Mouse (Mus musculus) E14TG2a.4 (cell line): Measurements from ENCODE around the gene Nap1l1.

Source experiments
- H3K27me3 ChIP-seq: 2 replicates; pipeline ENCODE4 v1.6.1; 2014; ENCODE audit warnings: low read length, control low read depth; ENCODE audit not compliant: insufficient read depth
- H3K36me3 ChIP-seq: 2 replicates; pipeline ENCODE4 v1.6.1; 2014; ENCODE audit warnings: low read length, control low read depth; ENCODE audit not compliant: insufficient read depth
- H3K4me1 ChIP-seq: replicated peaks from 2 replicates; pipeline ENCODE4 v1.6.1; 2014; ENCODE audit warnings: low read depth, low read length, control low read depth
- H3K4me3 ChIP-seq: replicated peaks from 2 replicates; pipeline ENCODE4 v1.5.1; 2014; ENCODE audit warnings: mild to moderate bottlenecking, low read length
- H3K9me3 ChIP-seq: 2 replicates; pipeline ENCODE4 v1.6.1; 2014; ENCODE audit warnings: low read length, control low read depth
- CTCF ChIP-seq: conservative IDR thresholded peaks from 2 replicates; pipeline ENCODE4 v1.5.1; 2014; ENCODE audit warnings: low read length
- NANOG ChIP-seq: IDR thresholded peaks from 2 replicates; pipeline ENCODE4 v1.6.1; 2014; ENCODE audit warnings: borderline replicate concordance, low read length, mixed read lengths
- POU5F1 ChIP-seq: IDR thresholded peaks from 2 replicates; pipeline ENCODE4 v1.6.1; 2014; ENCODE audit warnings: low read length, borderline replicate concordance

The Nap1l1 gene

GRCm38 (mm10) chr10:111527613-111528012 lies 54.6 kb downstream of the Nap1l1 start:
- H3K4me1 ChIP-seq = peaks cover 14% of the 10 kb centered on the region
- no peaks in the 10 kb centered on the region for H3K9me3 ChIP-seq
- no peak overlapping the region for H3K4me3 ChIP-seq
- peaks cover 21% of the 10 kb centered on the region for H3K27me3 ChIP-seq
- TF ChIP-seq NANOG (no peak), CTCF (no peak), POU5F1 (no peak)
- H3K36me3 ChIP-seq = no peaks in the 10 kb centered on the region

DNA sequence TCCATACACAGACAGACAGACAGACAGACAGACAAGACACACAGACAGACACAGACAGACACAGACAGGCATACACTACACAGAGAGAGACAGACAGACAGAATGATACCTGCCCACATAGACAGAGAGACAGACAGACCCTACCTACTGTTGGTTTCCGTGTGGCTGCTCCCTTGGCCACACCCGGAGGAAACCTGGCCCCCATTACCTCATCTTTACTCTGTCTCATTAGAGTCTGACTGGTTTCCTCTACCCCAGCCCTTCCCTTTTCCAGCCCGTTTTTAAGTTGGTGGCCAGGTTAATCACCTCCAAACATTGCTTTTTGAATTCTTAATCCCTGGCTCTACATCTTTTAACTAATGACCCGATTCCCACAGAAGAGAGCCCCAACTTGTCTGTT lies 55.3 kb downstream of the Nap1l1 start:
- TF ChIP-seq CTCF (no peak), NANOG (no peak), POU5F1 (no peak)
- Histone ChIP-seq H3K4me1 (peaks cover 14% of the 10 kb centered on the region), H3K4me3 (no peak overlapping the region), H3K9me3 (no peaks in the 10 kb centered on the region), H3K36me3 (no peaks in the 10 kb centered on the region), H3K27me3 (peaks cover 22% of the 10 kb centered on the region)

DNA sequence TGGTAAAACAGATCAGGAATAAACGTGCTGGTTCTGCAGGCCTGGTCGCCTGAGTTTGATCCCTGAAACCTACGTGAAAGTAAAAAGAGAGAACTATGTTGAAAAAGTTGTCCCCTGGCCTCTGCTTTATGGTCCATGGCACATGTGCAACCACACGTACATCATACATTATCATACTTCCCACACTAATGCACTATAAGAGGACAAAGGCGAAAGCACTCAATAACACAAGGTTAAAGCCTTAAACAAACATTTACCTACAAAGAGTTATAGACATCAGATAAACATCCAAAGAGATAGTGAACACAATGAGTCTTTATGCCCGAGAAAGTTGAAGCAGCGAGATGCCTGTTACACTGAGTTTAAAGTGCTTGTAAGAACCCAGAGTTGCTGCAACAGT lies 57.4 kb downstream of the Nap1l1 start:
- TF ChIP-seq CTCF (no peak), NANOG (no peak), POU5F1 (no peak)
- Histone ChIP-seq H3K4me3 (no peak overlapping the region), H3K36me3 (no peaks in the 10 kb centered on the region), H3K27me3 (peaks cover 8% of the 10 kb centered on the region), H3K9me3 (no peaks in the 10 kb centered on the region), H3K4me1 (peaks cover 5% of the 10 kb centered on the region)

DNA sequence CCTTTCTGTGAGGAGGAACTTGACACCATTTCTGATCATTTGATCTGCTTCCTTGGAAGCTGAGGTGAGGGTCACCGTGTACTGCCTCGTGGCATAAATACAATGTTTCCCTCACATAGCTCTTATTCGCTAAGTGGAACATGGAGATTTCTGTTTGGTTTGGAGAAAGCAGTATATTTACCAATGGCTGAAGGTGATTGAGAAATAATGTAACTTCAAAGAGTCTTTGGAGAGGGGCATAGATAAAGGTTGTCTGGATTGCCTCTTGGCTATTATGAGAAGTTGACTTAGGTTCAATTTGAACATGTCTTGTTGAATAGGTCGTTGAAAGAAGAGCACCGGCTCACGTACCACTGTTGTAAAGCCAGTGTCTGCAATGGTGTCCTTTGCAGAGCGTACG lies 61.7 kb downstream of the Nap1l1 start:
- Histone ChIP-seq H3K27me3 (peaks cover 8% of the 10 kb centered on the region), H3K4me1 (peaks cover 7% of the 10 kb centered on the region), H3K4me3 (no peak overlapping the region), H3K36me3 (no peaks in the 10 kb centered on the region), H3K9me3 (no peaks in the 10 kb centered on the region)
- TF ChIP-seq NANOG = no peak
- no peak for TF ChIP-seq CTCF
- no peak for TF ChIP-seq POU5F1

GRCm38 (mm10) chr10:111537410-111537809 lies 64.4 kb downstream of the Nap1l1 start:
- peaks cover 6% of the 10 kb centered on the region; the same call in 1 of the 2 replicates for H3K9me3 ChIP-seq
- H3K36me3 ChIP-seq = no peaks in the 10 kb centered on the region
- H3K27me3 ChIP-seq = peaks cover 8% of the 10 kb centered on the region
- H3K4me1 ChIP-seq = peaks cover 16% of the 10 kb centered on the region
- TF ChIP-seq NANOG = no peak
- TF ChIP-seq POU5F1 = no peak
- no peak for TF ChIP-seq CTCF
- no peak overlapping the region for H3K4me3 ChIP-seq

DNA sequence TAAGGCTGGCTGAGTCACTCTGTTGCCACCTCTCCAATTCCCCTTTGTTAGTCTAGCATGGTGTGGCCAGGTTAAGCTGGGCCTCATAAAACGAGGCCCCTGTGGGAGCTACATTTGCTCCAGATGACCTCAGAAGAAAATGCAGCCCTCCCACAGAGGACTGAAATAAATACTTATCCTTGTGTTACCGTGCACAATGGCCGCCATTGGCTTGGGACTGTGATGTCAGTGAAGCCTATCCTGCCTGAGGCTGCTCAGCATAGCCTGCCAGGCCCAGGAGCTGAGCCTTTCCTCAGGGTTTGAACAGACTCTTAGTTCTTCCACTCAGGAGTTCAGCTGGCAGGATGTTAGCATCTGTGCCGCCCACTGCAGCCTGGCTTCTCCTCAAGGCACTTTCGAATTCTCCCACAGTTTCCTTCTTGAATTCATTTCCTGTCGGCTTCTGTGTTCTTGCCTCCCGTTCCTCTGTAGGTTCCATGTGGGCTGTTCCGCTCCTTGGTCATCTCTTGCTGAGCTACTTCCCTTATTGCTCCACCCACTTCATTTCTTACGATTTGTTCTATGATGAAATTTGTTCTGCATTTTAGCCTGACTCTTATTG lies 66.8 kb downstream of the Nap1l1 start:
- H3K27me3 ChIP-seq = peaks cover 6% of the 10 kb centered on the region; the same call in 1 of the 2 replicates
- no peaks in the 10 kb centered on the region for H3K36me3 ChIP-seq
- H3K4me3 ChIP-seq = no peak overlapping the region
- no peak for TF ChIP-seq POU5F1
- no peak for TF ChIP-seq CTCF
- no peak for TF ChIP-seq NANOG
- peaks cover 23% of the 10 kb centered on the region for H3K4me1 ChIP-seq
- H3K9me3 ChIP-seq = peaks cover 6% of the 10 kb centered on the region; the same call in 1 of the 2 replicates

DNA sequence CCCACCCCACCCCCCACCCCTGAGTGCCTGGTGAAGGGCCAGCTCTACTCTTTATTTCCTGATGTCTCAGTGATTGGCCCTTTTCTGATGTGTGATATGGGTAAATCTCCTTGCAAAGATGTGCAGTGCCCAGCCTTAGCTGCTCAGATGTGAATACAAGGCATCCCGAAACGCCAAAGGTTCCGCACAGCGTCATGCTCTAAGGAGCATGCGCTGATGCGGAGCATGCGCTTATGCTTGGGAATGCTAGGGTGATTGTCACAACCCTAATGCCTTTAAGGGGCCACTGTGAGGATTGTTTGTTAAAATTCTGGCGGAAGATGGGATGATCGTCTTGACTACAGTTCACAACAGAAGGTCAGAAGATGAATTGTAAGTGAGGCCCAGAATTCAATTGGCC lies 67.7 kb downstream of the Nap1l1 start:
- peaks cover 27% of the 10 kb centered on the region for H3K4me1 ChIP-seq
- no peak for TF ChIP-seq NANOG
- no peak for TF ChIP-seq CTCF
- no peak for TF ChIP-seq POU5F1
- peaks cover 6% of the 10 kb centered on the region; the same call in 1 of the 2 replicates for H3K9me3 ChIP-seq
- H3K4me3 ChIP-seq = no peak overlapping the region
- no peaks in the 10 kb centered on the region for H3K36me3 ChIP-seq
- H3K27me3 ChIP-seq = peaks cover 6% of the 10 kb centered on the region; the same call in 1 of the 2 replicates

DNA sequence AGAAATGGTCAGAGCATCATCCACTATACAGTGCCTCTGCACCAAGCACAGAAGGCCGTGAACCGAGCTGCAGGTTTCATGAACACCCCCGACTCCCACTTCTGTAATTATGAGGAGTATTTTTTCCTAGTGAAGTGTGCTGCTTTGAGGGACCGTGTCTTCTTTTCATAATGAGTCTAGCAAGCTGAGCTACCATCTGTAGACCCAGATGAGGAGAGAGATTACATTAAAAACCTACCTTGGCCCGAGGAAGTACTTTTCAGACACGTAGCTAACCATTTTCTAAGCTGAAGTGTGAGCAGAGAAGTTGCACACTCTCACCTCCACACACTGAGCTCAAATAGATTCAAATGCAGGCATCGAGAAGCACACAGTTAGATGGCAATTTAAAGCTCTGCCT lies 70.1 kb downstream of the Nap1l1 start:
- Histone ChIP-seq H3K4me1 (peaks cover 30% of the 10 kb centered on the region), H3K4me3 (no peak overlapping the region), H3K36me3 (no peaks in the 10 kb centered on the region), H3K9me3 (peaks cover 6% of the 10 kb centered on the region; the same call in 1 of the 2 replicates), H3K27me3 (peaks cover 3% of the 10 kb centered on the region; the same call in 1 of the 2 replicates)
- TF ChIP-seq NANOG (no peak), POU5F1 (no peak), CTCF (no peak)

DNA sequence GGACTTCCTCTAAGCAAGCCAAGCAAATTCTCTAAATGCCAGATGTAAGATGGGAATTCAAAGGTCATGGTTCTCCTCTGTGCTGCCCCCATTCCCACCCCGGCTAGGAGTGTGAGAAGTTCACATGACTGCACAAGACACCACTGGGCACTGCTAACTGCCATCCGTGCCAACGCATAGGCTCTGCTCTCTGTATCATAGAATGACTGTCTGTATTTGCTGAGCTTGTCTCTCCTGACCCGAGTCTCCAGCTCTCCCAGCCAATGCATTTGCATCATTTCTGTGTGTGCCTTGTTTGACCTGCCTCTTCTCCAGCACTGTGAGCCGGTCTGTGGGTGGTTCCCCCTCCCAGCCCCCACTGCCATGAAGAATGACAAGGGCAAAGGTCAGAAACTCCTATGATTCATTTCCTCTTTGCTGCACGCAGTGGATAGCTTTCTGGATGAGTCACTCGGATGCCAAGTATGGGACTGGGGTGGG lies 70.8 kb downstream of the Nap1l1 start:
- TF ChIP-seq CTCF = no peak
- TF ChIP-seq NANOG = no peak
- TF ChIP-seq POU5F1 = no peak
- H3K9me3 ChIP-seq = peaks cover 6% of the 10 kb centered on the region; the same call in 1 of the 2 replicates
- no peaks in the 10 kb centered on the region for H3K36me3 ChIP-seq
- peaks cover 30% of the 10 kb centered on the region for H3K4me1 ChIP-seq
- peaks cover 2% of the 10 kb centered on the region; the same call in 1 of the 2 replicates for H3K27me3 ChIP-seq
- H3K4me3 ChIP-seq = no peak overlapping the region
